Mouse (Mus musculus): Measurements from ENCODE around the gene Rbm20. TPM values are rescaled to one million over a fixed set of nuclear protein-coding genes. Genes with fewer than 3 reads are reported as not detected.

The Rbm20 gene
- total RNA-seq, 2 experiments from 2014 or later = 5.2 to 6.3 TPM

DNA sequence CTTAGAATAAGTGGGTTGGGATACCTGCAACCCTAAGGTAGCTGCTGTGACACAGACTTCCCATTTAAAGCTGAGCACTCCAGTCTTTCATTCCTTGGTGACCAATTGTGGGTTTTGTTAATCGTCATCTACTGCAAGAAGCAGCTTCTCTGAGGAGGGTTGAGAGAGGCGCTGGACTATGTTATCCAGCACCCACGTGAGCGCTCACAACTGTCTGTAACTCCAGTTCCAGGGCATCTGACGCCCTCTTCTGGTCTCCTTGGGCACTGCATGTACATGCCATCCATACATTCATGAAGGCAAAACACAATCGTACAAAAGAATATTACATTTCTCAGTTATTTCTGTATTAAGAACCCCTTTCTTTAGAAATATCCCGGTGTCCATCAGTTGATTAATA is 75.9 kb downstream of the Rbm20 start:
- no peak for DNase-seq (ENCODE audit: low spot score in 2 of 2)

DNA sequence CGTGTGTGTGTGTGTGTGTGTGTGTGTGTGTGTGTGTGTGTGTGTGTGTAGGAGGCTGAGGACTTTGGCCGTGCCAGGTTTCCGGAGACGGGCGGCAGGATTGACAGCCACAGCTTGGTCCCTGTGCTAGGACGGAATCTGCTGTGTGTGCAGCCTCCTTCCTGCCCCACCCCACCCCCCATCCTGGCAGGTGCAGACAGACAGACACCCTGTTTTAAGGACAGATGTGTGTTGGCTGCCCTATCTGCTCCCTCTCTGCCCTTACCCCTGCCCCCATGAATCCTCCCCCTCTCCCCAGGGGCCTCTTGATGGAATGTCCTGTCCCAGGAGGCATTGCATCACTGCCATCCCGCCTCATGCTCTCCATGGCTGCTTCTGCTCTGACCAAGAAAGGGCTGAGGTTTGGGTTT is 77.3 kb downstream of the Rbm20 start:
- DNase-seq (ENCODE audit: low spot score in 2 of 2) = no peak

DNA sequence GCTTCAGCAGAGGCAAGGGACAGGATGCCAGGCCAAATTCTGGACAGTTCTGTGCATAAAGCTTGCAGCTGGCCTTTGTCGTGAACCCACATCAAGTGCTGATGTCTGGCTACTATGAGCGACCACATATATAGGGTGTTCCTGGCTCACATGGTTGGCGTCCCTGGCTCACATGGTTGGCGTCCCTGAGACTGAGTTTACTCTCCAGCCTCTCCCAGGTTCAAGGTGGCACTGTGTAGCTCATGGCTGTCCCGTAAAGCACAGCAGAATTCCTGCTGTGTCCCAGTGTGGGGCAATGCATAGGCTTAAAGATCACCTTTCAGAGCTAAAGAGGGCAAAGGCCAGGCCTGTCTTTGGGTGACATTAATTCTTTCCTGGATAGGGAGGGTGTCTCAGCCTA is 78.2 kb downstream of the Rbm20 start:
- no peak for DNase-seq (ENCODE audit: low spot score in 2 of 2)

DNA sequence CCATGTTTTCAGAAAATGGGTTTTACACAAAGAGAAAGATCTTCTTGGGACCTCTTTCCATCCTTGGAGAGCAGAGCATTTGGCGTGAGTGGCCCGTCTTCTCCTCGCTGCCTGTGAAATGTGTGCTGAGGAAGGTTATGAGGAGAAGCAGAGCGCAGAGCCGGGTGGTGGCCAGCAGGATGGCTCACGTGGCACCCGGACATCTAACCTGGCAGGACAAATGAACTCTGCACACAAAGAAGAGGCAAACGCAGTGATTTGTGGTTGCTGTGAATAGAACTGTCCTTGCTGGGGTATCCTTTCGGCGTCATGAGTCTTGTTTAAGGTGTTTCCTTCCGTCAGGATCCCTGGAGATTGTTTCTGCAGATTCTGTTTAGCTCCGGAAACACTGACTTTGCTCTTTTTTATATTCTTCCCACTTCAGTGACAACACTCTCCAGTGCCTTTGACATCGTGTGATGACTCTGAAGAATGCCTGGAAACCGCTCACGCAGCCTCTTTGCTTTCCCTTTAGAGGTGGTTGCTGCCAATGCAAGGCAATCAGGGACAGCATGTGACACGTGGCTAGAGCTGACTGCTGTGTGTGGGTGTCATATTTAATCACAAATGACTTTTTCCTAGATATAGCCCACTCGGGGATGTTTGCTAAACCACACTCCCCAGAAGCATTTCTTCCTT is 80.5 kb downstream of the Rbm20 start:
- DNase-seq (ENCODE audit: low spot score in 2 of 2) = peak in 1 of 2 experiments; percentile 14

DNA sequence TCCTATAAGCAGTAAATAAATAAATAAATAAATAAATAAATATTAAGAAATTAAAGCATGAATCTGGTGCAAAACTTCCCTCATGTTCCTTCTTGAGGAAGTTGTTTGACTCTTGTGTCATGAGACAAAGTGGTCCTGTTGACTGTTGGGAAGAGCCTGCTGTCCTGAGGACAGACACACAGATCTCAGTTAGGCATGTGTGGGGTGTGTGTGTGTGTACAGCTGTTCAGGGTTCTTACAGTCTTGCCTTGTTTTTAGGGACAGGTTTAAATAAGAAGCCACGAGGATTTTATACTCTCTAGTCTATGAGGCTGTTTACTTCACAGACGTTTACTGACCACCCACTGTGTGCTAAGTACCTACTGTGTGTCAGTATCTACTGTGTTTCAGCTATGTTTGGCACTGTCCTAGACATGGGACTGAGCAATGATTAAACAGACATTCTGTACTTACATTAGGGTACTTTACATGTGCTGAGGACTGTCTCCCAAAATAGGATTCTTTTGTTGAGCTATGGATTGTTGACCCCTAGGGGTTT is 81.8 kb downstream of the Rbm20 start:
- no peak for DNase-seq (ENCODE audit: low spot score in 2 of 2)

DNA sequence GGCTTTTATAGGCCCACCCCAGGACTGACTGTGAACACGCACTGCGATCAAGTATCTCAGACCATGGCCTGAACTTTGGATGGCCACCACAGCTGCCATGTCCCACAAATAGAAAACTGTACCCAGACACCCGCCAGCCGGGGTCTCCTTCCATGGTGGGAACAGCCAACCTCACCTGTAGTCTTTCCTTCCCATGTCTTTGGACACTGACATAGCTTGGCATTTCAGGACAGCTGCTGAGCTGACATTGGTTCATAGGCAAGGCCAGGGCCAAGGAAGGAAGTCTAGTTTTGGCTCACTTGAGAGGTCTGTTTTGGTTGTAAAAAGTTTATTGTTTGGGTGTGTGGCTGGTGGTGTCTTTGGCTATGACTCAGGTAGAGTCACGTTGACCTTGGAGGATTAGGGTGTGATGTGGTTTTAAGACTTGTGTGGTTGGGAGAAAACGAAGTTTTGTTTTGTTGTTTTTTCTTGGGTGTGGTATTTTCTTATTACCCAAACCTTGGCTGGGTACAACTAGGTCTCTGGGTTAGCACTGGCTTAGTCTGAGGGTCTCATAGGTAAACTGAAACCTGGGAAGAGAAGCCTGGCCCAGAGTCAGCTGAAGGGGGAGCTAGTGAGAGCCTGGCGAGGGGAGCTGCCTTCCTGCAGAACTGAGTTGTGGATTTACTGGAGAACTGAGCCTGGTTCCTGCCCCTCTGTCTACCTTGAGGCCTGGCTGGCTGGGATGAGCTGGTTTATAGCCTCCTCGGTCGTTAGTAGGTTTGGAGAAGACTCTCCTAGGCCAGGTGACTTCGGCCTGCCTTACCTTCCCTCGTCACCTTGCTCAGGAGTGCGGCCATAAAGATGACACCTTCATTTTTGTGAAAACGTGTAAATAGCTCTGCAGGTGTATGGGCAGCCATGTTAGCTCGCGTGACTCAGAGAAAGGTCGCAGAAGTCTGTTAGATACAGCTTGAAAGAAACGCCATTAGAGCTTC is 83.3 kb downstream of the Rbm20 start:
- no peak for DNase-seq (ENCODE audit: low spot score in 2 of 2)

DNA sequence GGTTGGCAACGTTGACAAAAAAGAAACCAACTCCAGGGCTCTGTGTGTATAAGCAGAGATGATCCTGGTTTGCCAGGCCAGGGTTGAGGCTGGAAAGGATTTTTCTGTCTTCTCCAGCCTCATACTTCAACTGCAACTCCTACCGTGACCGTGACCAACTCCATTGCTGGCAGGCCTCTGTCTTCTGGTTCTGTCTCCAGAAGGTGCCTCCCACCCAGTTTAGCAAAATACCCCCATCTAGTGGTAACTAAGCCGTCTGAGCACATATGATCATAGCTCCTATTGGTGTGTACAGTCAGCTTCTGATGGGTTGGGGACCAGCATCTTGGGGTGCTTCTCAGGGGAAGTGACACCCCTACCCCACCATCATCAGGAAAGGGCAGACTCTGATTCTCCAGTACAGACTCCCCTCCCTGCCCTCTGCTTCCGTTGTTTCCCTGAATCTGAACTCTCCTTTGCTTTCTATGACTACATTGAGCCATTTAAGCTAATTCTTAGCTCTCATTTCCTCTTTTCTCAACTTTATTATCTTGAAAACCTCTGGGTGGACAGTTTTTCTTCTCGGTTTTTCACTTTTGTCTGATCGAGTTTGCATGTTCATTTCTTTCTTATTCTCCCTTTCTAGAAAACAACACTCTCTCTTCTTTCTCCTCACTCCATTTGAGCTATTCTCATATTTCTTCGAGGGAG is 85.8 kb downstream of the Rbm20 start:
- DNase-seq (ENCODE audit: low spot score in 2 of 2) = no peak

DNA sequence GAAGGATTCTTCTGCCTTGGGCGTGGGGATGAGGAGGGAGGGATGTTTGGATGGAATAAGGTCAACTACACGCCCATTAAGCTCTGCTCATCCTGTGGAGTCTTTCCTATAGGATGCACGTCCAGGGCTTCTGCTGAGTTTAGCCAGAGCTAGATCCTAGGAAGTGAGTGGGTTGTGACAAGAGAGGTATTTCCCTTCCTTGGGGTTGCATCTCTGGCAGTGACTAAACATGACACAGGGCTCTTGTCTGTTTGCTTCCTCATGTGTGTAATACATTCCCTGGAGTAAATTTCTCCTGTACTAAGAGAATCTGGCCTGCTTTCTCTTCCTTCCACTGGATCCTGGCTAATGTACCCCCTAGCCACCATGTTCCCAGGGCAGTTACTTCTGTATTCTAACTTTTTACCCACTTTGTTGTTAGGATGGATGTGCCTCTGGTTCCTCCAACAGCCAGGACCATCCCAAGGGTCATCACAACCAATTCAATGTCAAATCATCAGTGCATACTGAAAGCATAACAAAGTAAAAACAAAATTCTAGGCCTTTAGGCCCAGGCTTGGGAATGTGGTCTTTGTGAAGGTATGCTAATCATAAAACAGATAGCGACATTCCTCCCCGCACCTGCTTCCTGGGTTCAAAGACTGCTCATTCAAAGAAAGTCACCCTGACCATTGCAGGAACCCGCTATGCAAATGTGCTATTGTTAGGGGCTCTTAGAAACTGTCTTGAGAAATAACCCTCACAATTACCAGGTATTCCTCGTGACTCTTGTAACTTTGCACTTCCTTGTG is 87.8 kb downstream of the Rbm20 start:
- no peak for DNase-seq (ENCODE audit: low spot score in 2 of 2)

DNA sequence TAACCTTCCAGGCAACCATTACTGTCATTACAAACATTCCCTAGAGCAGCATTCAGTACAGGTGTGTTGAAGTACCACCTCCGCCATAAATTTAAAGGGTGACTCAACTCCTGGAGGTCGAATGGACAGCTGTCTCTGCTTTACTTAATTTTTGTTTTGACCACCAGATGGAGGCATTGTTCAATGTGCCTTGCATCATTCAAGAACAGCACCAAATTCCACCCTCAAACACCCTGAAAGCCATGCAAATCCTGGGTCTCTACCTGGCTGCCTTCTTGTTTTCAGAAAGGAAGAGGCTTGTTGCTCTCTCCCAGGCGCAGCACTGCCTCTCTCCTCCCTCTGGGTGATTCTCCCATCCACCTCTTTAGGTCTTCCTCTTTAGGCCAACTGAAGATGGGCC is 91.4 kb downstream of the Rbm20 start:
- DNase-seq (ENCODE audit: low spot score in 2 of 2) = peak in 1 of 2 experiments; percentile 44

DNA sequence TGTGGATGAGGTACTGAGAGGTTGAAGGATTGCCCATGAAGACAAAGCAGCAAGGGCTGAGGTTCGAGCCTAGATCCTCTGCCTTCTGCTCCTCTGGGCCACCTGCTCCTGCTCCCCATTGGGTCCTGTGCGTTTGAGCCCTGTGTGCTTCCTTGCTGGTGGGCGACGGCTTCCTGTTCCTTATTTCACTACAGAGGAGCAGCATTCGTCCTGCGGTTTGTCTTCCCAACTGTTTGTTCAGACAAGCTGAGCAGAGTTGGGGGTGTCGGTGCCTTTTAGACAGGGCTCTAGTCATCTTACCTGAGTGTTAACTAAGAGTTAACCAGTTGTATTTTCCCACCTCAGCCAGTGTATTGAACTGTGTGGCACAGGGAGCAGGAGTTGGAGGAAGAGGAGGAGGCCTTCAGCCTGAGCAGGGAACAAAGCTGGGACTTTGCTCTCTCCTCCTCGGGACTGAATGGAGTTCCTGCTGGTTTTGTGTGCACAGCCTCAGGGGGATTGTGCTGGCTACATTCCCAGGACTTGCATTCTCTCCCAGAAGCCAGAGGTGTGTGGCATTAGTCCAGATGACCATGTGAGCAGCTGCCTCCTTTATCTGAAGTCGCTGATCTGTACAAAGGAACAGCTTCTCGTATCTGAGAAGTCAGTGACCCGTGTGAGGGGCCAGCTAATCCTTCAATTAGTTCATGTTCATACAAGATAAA is 97.0 kb downstream of the Rbm20 start:
- DNase-seq (ENCODE audit: low spot score in 2 of 2) = no peak

DNA sequence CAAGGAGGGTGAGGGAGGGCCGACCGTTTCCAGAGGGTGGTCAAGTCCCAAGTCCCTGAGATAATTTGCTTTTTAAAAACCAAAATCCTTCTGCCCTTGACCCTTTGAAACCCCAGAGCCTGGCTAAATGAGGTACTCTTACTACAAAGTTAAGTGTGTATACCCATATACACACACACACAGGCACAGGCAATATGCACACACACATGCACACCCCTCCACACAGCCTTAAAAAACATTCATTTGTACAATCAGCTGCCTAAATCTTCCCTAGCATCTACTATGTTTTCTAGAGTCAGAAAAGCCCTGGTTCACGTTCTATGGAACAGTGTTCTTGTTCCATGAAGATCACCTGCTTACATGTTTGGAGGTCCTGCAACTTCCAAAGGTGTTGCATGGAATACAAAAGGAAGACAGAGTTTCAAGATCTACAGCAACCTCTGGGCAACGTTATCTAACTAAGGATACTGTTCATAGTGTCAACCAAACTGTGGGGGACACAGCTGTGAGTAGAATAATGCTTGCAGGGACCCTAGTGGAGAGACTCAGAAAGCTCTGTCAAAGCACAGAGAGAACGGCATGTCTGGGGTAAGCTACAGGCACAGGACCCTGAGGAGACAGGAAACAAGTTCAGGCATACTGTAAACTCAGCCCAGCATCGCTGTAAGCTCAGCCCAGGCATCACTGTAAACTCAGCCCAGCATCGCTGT is 97.7 kb downstream of the Rbm20 start:
- DNase-seq (ENCODE audit: low spot score in 2 of 2) = no peak

DNA sequence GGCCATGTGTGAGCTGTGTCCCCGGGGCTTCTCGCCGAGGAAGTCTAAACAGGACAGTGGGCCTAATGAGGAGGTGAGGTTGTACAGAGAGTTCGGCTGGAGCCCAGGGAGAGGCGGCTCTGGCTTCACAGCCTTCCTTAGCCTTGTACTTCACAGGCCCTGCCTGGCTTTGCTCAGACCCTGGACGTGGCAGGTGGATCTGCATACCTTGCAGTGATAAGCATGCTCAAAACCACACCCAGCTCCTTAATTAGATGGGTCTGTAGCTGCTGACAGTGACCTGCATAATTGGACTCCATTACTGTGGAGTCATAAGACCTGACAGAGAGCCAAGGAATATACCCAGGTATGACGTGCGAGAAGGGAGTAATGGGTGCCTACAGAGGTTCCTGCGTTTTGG is 102.3 kb downstream of the Rbm20 start:
- DNase-seq (ENCODE audit: low spot score in 2 of 2) = no peak

DNA sequence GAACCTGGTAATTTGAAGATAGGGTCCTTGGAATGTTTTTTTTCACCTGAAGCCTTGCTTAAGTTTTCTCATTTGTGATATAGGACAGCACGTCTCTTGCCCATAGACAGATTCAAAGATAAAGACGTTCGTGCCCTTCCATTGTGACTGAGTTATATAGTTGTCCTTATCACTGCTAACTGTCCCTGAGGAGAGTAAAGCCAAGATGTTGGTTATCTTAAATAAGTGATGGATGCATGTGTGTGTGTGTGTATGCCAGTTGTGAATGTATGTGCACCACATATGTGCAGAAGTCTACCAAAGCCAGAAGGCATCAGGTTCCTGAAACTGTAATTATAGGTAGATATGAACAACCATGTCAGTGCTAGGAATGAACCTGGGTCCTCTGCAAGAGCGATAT is 102.7 kb downstream of the Rbm20 start:
- DNase-seq (ENCODE audit: low spot score in 2 of 2) = no peak

DNA sequence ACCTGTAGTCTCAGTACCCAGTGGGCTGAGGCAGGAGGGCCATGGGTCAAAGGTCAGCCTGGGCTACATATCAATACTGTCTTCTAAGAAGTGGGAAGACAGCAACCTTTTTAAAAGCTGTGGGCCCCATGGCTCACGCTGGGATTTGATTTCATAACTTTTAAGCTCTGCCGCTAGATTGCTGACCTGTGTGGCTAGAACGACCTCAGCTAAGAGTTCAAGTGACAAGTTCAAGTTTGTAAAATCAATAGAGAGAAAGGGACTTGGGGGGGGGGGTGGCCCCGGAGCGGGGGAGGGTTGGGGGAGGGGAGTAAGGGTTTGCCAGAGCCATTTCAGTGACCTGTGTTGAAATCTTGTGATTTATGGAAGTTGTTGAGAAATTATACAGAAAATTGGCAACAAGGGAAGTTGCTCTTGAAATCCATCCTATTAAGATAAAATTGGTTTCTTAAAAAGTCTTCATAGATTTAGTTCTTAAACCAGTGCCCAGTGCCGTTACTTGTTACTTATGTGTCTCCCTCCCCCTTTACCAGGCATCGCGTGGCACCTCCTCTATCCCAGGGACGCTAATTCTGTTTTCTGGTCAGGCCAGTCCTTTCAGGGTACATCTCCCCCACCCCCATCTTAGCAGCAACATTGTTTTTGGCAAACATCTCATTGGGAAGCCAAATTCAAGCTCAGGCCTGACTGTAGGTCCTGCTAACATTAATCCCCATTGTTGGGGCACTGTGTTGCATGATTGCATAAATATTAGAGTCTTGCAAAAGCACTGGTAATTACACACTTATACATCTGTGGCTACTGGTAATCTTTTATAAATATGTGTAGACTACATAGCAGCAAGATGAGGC is 103.9 kb downstream of the Rbm20 start:
- no peak for DNase-seq (ENCODE audit: low spot score in 2 of 2)

DNA sequence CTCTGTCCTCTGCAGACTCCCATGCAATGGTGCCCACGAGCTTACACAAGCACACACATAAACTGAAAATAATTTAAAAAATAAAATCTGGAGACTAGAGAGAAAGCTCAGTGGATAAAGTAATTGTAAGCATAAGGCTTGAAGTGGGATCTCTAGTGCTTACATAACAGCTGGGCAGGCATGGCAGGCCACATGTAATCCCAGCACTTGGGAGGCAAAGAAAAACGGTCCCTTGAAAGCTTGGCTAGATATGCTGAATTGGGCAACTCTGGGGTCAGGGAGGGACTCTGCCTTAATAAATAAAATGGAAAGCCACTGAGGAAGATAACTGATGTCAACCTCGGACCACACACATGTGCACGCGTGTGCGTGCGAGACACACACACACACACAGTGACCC is 104.7 kb downstream of the Rbm20 start:
- DNase-seq (ENCODE audit: low spot score in 2 of 2) = no peak

DNA sequence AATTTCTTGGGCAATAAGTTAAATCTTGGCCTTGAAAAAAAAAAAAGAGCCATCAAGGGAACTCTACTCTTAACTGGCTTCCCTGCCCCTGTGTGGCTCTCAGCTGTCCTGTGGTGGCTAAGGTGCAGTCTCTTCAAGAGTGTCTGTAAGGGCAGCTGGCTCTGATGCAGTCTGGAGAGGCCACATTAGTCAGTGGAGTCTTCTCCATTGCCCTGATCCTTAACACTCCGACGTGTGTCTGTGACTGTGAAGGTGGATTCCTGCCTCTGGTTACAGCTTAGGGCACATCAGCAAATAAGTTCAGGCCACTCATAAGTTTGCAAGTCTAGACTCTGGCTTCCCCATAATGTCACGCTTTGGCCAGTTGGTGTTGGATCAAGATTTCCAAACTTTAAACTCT is 108.2 kb downstream of the Rbm20 start:
- no peak for DNase-seq (ENCODE audit: low spot score in 2 of 2)

DNA sequence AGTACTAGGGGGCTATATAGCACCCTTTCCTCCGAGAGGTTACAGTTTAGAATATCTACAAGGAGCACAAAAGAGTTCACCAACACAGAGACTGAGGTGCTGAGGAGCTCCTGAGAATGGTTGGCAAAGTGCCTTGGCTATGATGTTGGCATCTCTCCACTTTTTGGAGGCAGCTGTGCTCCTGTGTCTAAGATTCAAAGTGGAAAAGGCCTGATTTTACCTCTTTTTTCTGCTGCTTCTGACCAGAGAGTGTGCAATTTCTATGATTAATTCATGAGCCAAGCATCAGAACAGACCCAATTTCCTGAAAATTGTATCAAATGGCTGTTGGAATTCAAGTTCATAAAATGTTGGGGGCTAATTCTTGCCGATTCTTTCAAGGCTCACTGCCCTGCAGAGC is 109.1 kb downstream of the Rbm20 start:
- DNase-seq (ENCODE audit: low spot score in 2 of 2) = peak; percentile 20 to 41

DNA sequence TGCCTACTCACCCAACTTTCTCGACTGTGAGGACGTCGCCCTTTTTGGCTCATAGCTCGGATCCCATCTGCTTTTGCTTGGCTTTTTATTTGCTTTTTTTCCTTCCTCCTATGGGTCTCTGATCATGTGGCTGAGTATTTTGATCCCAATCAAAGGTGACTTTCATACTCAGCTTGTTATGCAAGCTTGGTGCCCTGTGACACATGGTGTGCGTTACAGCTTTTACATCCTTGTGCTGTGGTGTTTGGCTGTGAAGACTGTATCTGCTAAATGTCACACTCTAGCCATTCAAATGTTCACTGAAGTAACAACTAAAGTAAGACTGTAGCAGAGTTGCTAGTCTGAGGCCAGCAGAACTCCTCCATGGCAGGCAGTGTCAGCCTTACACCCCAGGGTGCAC is 109.7 kb downstream of the Rbm20 start:
- DNase-seq (ENCODE audit: low spot score in 2 of 2) = no peak
